Mouse (Mus musculus) CD4-positive, CD25-positive, alpha-beta regulatory T cell, adult 2 months (primary cell): ENCODE data around the gene Sco2.

ENCODE experiments used
- DNase-seq: peaks from one replicate; pipeline ENCODE4 v3.0.0-alpha.2; 2012; ENCODE audit warnings: low read depth, low spot score

The Sco2 gene

GRCm38 (mm10) chr15:89373027-89373761, 452 bp downstream of the Sco2 start:
- peak; percentile 96 for DNase-seq

DNA sequence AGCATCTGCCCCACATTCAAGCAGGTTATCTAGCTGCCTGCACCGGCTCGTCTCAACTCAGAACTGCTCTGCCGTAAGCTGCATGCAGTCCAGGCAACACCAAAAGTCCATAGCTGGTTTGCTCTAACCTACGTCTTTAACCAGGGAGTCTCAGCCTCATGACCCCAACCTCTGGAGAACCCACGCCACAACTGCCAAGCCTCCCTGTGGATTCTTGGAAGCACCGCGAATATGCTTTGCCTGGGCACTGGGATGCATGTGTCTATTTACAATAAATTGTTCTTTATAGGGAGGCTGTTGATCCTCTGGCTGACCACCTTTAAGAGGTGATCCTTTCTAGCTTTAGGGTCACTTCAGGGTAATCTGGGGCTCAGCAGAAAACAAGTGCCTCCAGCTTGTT, 1.1 kb downstream of the Sco2 start:
- no peak for DNase-seq

DNA sequence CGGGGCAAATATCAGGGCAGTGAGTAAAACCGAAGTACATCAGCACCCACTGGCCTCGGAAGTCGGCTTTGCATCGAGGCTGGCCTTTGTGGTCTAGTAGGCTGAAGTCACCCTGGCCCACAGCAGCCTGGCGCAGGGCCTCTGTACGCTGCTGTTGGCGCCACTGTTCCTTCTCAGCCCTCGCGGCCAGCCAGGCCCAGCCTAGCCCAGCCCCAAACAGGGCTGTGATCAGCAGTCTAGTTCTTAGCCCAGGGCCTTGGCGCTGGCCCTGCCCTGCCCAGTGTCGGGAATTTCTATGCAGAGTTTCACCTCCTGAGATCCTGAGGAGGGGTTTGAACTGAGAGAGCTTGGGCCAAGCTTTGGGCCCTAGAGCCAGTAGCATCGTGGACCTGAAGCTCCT, 1.6 kb downstream of the Sco2 start:
- no peak for DNase-seq

- no peak for DNase-seq
Observed at GRCm38 (mm10) chr15:89365141-89365551, 8.5 kb downstream of the Sco2 start.

GRCm38 (mm10) chr15:89363051-89363450, 10.6 kb downstream of the Sco2 start:
- no peak for DNase-seq

DNA sequence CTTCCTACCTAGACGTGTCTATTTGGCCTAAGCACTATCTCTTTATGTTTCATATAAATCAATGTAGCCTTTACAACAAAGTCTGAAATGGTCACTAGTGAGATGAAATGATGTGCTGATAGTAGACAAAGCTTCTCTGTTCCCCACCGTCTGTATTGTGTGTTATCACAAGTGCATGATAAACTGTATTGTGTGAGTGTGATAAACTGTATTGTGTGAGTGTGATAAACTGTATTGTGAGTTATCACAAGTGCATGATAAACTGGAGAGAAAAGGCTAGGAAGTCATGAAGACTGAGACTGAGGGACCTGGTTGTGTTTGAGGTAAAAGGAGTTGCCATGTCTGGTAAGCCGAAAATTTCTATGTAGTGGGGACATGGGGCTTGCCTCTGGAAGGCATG, 14.9 kb downstream of the Sco2 start:
- no peak for DNase-seq

DNA sequence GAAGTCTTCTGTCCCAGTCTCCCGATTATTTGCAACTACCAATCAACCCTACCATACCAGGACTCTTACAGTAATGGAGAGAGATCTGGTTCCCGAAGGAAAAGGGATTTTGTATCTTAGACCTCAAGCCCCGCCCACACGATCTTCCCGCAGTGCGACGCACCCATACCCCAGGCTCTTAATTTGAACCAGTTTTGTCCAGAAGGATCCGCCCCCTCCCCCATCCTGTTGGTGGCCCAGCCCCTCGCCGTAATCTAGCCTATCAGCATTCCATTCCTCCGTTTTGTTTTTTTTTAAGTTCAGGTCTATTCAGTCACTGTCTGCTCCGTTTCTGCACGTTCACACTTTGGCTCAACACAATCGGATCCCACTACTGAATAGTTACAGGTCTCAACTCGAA, 17.3 kb downstream of the Sco2 start:
- DNase-seq = peak; percentile 68

DNA sequence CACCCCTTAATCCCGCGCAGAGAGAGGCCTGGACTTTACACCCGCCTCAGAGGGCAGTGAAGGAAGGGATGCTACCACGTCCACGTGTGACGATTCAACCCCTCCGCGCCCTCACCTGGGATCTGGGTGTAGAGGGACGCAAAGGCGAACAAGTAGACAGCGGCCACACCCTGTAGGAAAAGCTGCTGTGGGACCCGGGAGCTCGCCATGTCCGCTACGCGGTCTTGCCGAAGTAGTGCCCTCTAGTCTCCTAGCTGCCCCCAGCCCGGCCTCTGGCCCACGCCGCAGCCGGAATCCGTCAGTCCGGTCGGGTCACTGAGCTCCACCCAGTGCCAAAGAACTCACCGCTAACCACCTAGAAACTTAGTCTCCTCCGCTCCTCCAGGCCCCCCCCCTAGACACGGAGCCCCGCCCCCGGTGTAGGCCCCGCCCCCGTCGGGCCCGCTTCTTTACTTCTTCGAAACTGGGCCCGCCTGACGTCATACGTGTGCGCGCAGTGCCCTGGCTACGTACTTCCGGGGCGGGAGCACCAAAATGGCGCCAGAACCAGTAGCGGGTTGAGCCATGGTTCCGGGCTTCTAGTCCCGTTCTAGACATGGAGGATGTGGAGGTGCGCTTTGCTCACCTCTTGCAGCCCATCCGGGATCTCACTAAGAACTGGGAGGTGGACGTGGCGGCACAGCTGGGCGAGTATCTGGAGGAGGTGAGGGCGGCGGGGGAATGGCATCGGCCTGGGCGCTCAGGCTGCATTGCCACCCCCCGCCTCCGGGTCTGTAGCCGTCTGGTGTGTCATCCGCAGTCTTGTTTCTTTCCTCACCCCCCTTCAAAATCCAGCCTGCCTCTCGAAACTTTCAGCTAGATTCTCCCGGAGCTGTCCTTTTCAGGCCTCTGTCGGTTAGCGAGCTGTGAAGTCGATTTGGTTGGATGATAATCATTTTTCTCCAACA, 18.1 kb downstream of the Sco2 start, which contains the start of the genes Lmf2 and Ncaph2:
Gene Lmf2 (minus strand): TSS at position 419 of the 947 bp plus-strand sequence.
Gene Ncaph2 (plus strand): TSS at position 479 of the 947 bp plus-strand sequence.
- peak; percentile 99 for DNase-seq

DNA sequence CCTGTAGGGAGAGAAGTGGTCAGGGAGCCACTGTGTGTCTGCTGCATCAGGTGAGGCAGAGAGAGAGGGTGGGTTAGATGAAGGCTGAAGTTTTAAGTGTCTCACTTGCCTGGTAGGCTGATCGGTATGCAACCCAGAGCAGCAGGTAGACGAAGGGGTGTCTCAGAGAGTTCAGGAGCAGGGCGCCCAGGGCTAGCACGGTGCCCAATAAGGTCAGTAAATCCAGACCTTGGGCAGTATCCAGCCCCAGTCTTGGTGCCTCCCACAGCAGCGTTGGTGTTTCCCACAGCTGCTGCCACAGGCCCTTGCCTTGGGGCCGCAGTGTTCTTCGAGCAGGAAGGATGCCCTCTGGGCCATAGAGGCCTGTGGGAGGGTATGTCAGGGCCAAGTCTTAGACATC, 19.2 kb downstream of the Sco2 start:
- no peak for DNase-seq

GRCm38 (mm10) chr15:89353837-89354236, 19.8 kb downstream of the Sco2 start:
- DNase-seq = no peak

DNA sequence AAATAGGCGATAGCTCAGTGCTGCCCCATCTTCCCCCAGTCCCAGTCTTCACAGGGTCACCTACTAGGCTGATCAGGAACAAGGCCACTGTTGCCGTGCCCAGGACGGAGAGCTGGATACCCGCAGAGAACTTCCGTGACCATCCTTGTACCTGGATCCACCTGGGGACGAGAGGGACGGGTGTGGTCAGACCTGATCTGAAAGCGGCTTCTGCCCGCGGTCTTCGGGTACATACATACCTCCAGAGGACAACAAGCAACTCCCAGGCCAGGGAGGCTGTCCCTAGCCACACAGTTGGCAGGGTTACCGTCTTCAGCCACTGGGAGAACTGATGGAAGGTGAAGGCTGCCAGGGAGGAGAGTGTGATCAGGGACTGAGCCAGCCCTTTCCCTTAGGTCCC, 20.9 kb downstream of the Sco2 start:
- DNase-seq = no peak

DNA sequence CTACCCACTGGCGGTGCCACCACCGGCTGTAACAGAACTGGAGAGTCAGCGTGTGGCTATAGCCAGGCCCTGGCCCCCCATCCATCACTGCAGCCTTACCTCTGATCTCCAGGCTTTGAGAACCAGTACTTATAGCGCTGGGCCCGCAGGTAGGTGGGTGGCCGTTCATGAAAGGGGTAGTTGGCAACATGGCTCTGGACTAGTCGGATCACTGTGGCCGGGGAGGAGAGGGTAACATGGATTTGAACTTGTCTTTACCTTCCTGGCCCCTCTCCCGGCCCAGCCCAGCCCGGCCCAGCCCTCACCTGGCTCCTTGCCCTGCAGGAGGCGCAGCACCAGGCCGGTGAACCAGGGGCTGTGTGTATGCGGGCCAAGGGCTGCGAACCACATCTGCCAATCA, 21.6 kb downstream of the Sco2 start:
- DNase-seq = no peak

GRCm38 (mm10) chr15:89351302-89351701, 22.3 kb downstream of the Sco2 start:
- DNase-seq = no peak

GRCm38 (mm10) chr15:89350447-89350846, 23.2 kb downstream of the Sco2 start:
- no peak for DNase-seq

- peak; percentile 22 for DNase-seq
Observed at GRCm38 (mm10) chr15:89343325-89343724, 30.3 kb downstream of the Sco2 start.

DNA sequence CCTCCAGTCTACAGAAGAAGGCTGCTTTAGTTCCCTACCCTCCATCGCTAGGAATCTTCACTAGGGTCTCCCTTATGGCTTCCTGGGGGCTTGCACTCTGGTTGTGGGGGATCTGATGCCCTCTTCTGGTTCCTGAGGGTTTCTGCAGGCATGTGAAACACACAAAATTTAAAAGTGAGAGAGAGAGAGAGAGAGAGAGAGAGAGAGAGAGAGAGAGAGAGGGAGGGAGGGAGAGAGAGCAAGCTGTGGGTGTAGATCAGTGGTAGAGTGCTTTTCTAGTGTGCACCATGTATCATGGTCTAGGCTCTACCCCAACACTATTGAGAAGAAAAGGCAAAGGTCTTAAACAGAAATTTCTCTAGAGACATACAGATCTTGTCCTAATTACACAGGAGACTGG, 32.0 kb downstream of the Sco2 start:
- DNase-seq = no peak

GRCm38 (mm10) chr15:89340136-89340535, 33.5 kb downstream of the Sco2 start:
- no peak for DNase-seq

DNA sequence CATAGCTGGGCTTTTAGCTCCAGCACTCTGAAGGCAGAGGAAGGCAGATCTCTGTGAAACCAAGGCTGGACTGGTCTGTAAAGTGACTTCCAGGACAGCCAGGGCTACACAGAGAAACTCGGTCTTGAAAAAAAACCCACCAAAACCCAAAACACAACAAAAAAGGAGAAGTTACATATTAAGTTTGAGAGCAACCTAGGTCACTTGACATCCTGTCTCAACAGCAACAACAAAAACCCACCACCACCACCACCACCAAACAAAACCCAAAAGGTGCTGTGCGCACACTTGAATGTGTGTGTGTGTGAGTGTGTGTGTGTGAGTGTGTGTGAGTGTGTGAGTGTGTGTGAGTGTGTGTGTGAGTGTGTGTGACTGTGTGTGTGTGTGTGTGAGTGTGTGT, 34.0 kb downstream of the Sco2 start:
- DNase-seq = no peak

DNA sequence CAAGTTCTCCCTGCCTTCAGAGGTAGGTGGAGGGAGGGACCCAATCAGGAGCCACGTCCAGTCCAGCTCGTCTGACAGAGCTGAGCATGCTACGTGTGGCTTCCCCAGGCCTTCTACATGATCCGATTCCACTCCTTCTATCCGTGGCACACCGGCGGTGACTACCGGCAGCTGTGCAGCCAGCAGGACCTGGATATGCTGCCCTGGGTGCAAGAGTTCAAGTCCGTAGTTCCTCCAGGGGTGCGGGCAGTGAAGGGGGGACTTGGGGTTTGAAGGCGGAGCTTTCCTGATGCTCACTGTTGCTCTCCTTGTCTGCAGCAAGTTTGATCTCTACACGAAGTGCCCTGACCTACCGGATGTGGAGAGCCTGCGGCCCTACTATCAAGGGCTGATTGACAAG, 37.2 kb downstream of the Sco2 start:
- DNase-seq = no peak

GRCm38 (mm10) chr15:89334774-89335537, 38.7 kb downstream of the Sco2 start:
- DNase-seq = no peak

- no peak for DNase-seq
Observed at GRCm38 (mm10) chr15:89334271-89334670, 39.4 kb downstream of the Sco2 start, which contains the start of gene Miox. Gene Miox (plus strand): TSS chr15:89334398.

GRCm38 (mm10) chr15:89326441-89326840, 47.2 kb downstream of the Sco2 start:
- DNase-seq = no peak
